Mouse (Mus musculus) left cerebral cortex, postnatal 36 days (tissue): Measurements from ENCODE around the gene Rpl10a. TPM values are rescaled to one million over a fixed set of nuclear protein-coding genes. Genes with fewer than 3 reads are reported as not detected.

Experiments
- DNase-seq, 2 experiments: peaks; one replicate each; pipeline ENCODE4 v3.0.0; 2021 to 2022; ENCODE audit warnings: low spot score in 2 of 2, mixed read lengths in 1 of 2
- intact Hi-C: fragments of 180-260 bp; cut with DNase I; formaldehyde crosslinking; loops from one replicate; pipeline ENCODE4 v1.15.1; 2025
- total RNA-seq, 2 experiments: library from RNA; stranded (reverse); gene quantifications; 2 replicates each; pipeline ENCODE4 v1.2.3; 2021

The Rpl10a gene
- total RNA-seq, result 100 to 1,000 TPM; 289 to 354 TPM

DNA sequence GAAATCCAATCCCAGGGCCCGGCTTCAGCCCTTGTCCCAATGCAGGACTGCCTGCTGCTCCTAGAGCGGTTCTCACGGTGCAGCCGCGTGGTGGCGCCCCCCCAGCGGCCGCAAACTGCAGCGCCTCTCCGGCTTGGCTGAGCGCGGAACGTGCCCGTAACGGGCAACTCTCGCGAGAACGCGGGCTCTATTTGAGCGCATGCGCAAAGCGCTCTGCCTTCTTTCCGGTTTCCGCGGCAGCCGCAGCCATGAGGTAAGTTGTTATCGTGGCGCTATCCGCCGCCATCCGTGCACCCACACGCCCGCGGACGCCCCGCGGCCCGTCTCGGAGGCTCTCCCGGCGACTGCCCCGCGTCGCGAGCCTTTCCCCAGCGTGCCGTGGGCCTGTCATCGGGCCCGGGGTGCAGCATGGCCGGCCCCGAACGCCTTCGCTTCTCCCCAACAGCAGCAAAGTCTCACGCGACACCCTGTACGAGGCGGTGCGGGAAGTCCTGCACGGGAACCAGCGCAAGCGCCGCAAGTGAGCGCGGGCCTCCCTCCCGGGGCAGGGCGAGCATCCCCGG is at the start of gene Rpl10a:
Gene Rpl10a, plus strand, starts transcription at position 106 of the 563 bp plus-strand sequence.
- intact Hi-C loops, result loop anchor here (1.0 to 5.0 kb wide), 3 partner anchors 15 to 194 kb away; partner anchors contain the start of gene Fance

DNA sequence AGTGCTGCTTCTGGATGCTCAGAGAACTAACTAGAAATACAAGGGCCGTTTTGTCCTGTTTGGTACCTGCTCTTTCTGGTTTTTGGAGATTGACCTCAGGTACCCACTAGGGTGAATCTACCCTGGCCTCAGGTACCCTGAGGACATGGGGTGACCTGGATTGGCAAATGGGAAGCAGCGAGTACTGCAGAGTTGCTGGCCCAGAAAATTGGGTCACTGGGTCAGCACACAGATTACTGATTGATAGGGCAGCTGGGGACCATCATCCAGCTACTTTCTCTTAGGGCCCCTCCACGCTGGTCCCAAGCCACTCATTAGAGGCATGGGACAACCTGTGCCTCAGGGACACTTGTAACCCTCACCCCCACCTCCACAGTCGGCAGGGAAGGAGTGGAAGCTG is 49.0 kb upstream of the Rpl10a start:
- intact Hi-C loops, result no loop called here
- DNase-seq, result no peak

More for the DNA sequence above, at the start of gene Rpl10a:
- DNase-seq, result peak; percentile 96 to 97

DNA sequence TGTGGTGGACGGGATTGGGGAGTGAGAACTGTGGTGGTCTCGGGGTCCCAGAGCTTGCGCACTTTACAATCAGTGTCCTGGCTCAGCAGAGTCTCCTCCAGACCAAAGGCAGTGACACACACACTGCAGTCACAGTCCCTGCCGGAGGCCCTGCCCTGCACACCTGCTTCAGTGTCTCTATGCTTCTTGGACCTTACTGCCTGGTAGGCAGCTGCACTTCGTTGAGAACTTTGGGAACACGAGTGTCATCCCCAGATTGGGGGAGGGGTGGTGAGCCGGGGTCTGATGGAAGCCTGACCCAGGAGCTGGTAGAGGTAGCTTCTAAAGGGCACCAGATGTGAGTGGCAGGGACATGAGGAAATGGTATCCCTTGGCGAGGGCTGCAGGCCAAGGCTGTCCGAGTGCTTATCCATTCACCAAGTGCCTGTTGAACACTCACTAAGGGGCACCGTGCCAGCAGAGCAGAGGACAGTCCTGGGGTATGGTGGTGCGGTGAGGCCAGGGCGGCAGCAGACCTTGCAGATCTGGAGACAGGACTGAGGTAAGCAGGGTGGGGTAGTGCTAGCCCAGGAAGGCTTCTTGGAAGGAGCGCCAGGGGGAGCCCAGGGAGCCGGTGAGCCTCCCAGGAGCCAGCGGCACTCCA is 48.4 kb upstream of the Rpl10a start:
- intact Hi-C loops, result no loop called here
- no peak for DNase-seq

DNA sequence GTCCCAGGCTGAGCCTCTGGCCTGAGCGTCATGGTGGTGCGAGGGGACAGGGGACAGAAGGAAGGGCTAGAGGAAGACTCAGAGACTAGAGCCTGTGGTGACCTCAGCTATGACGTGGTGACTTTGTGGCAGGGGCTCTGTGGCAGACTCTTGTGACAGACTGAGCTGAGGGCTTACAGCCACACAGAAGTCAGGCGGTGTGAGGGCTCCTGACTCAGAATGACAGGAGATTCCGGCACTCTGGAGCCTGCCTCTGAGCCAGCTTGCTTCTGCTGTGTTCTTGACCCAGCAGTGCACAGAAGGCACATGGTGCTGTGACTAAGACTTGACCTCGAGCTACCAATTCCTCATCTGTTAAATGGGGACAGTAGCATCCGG is 47.9 kb upstream of the Rpl10a start:
- intact Hi-C loops, result no loop called here
- no peak for DNase-seq

DNA sequence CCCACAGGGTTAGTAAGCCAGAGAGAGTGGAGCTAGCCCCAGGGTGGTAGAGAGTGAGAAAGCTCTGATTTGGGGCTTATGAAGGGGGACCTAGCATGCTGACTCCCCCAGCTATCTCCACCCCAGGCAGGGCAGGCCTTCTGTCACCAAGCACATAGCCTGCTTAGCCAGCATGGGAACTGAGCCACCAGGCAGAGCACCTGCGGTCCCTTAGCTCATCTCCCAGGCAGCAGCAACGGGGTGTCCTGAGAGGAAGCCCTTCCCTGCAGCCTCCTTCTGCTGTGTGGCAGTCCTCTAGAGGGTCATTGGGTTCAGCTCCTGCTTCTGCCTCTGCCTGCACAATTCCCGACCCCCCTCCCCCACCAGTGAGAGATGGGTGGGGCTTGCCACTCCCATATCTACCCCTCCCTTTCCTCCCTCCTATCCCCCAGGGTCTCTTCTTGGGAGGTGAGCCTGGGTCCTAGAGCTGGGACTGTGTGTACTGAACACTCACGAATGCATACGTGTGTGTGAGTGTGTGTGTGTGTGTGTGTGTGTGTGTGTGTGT is 47.4 kb upstream of the Rpl10a start:
- DNase-seq, result no peak
- intact Hi-C loops, result no loop called here

DNA sequence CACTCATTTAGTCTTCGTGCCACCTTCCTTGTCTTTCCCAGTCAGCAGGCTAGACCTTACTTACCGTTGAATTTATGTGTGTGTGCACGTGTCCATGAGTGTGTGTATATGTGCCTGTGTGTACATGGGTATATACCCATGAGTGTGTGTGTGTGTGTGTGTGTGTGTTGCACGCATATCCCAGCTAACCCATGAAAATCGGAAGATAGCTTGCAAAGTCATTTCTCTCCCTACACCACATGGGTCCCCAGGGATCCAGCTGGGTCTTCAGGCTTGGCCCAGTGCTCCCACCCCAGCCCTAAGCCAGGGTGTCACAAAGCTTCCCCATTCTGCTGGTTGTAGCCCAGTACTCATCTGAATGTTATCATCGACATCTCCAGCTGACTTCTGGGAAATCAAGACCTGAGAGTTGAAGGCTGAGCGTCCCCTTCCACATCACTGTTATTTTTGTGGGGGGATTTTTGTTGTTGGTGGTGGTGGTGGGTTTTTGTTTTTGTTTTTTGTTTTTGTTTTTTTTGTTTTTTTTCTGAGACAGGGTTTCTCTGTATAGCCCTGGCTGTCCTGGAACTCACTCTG is 46.3 kb upstream of the Rpl10a start:
- intact Hi-C loops, result no loop called here
- no peak for DNase-seq

DNA sequence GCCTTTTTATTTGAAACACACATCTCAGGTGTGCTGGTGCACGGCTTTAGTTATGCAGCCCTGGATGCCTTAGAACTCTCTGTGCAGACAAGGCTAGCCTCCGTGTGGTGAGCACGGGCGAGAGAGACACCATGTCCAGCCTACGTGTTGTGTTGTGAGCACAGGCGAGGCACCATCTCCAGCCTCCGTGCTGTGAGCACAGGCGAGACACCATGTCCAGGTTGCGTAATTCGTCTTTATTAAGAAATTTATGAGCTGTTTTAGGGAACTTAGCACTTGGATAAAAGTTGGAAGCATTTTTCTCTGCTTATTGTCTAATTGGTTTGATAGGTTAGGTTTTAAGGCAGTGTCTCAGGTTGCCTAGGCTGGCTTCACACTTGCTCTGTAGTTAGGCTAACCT is 45.1 kb upstream of the Rpl10a start:
- DNase-seq, result no peak
- intact Hi-C loops, result no loop called here

DNA sequence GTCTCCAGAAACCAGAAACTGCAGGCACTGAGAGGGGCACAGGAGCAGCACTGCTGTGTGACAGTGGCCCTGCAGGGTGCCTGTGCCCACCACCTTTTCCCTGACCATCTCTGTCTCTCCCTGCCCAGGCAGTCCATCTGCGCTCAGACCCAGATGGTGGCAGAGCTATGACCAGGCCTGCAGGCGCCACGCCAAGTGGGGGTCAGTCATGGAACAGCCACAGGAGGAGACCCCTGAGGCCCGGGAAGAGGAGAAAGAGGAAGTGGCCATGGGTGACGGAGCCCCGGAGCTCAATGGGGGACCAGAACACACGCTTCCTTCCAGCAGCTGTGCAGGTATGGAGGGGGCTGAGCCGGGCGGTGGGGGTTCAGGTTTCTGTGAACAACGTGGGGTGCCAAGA is 42.1 kb upstream of the Rpl10a start:
- no peak for DNase-seq
- intact Hi-C loops, result no loop called here

DNA sequence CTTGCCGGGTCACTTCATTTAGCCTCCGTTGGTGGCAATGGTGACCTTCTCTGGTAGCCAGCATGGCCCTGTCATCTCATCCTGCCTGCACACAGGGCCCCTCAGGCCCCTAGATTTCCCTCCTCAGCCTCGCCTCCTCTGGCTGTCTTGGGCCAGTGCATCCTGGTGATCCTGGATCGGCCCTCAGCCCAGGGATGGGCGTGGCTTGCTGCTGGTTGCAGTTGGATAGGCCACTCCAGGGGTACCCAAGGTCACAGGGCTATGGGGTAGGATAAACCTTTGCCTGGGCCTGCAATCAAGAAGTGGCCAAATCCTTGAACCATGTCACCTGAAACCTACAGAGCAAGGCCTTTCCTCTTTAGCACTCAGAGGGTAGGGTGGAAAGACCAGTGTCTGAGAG is 41.3 kb upstream of the Rpl10a start:
- no peak for DNase-seq
- intact Hi-C loops, result no loop called here

DNA sequence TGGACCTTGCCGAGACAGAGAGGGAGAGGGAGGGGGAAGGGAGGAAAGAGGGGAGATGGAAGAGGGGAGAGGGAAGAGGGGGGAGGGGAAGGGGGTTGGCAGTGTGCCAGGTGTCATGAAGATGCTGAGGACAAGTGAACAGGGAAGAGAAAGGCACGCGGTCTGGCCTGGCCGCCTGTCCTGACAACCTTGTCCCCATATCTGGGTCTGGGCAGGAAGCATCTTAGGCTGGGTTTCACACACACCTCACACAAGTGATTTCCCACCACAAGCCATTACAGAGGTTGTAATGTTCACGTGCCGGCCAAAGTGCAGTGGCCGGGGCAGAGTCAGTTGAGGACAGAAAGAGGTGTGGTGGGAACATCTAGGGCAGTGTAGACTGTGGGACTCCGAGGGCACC is 40.7 kb upstream of the Rpl10a start:
- intact Hi-C loops, result no loop called here
- DNase-seq, result no peak

DNA sequence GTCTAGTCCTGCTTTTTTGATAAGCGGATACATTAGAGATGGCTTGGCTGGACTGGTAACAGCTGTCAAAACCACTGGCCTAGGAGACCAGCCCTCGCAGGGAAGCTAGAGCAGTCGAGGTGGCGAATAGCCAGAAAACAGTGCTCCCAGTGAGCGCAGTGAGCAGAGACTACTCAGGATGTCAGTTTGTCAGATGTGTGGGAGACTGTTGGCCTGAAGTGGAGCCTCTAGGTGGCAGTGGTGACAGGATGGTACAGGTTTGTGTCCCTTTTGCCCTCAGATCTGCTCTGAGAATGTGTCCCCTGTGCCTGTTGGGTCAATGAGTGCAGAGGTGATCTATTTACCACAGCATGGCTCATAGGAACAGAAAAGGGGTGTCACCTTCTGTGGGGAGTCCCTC is 40.3 kb upstream of the Rpl10a start:
- DNase-seq, result no peak
- intact Hi-C loops, result no loop called here

DNA sequence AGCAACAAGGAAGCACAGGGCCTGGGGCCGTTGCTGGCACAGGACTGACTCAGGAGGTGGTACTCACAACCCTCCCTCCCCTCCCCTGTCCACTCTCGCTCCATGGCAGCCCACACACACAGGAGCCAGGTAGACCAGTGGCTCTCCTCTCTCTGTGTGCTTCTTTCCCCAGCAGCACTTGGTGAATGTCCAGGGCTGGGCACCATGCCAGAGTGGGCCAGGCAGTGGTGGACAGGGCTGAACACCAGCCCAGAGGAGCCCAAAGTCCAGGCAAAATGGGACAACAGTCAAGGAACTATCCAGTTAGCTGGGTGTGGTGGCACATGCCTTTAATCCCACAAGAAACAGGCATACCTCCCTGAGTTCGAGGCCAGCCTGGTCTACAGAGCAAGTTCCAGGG is 38.0 kb upstream of the Rpl10a start:
- intact Hi-C loops, result no loop called here
- no peak for DNase-seq

DNA sequence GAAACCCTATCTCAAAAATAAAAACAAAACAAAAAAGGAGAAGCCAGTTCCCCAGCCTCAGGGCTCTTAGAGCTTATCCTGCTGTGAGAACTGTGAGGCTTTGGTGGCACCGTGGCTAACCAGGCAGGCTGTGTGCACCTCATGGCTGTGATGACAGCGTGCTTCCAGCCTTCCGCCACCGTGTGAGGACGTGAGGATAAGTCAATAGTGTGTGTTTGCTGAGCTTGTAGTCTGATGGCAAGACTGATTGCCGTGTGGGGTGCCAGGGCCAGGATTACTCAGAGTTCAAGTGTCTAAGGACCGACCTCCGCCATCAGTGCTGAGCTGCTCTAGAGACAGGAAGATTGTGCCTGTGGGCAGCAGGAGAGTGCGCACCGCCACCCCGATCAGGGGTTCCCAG is 37.6 kb upstream of the Rpl10a start:
- DNase-seq, result no peak
- intact Hi-C loops, result no loop called here

DNA sequence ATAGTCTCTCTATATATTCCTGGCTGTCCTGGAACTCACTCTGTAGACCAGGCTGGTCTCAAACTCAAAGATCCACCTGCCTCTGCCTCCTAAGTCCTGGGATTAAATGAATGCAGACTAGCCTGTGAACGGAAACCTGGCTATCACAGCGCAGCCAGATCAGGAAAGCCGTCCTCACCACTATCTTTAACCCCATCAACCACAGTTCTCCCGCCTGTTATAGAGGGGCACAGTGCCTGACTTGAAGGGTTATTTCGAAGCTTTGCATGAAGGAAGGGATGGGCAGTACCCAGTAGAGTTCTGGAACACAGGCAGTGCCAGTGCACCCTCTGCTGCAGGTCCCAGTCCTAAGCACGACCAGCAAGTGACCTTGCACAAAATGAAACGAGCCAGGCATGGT is 36.9 kb upstream of the Rpl10a start:
- DNase-seq, result no peak
- intact Hi-C loops, result no loop called here

DNA sequence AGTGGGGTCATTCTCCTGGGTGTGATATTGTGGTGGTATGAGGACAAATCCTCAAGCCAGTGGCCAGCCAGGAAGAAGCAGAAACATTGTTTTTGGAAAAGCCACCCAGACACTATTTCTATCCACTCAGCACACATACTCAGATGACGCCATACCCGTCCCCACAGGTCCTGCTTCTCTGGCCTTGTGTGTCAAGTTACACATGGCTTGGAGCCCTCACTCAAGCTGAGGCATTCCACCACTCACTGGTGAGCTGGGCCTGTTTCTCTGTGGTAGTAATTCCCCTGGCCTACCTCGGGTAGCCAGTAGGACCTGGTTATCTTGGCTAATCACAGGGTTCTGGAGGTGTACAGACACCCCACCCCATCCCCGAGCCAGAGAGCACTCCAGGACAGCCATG is 34.6 kb upstream of the Rpl10a start:
- DNase-seq, result no peak
- intact Hi-C loops, result no loop called here

DNA sequence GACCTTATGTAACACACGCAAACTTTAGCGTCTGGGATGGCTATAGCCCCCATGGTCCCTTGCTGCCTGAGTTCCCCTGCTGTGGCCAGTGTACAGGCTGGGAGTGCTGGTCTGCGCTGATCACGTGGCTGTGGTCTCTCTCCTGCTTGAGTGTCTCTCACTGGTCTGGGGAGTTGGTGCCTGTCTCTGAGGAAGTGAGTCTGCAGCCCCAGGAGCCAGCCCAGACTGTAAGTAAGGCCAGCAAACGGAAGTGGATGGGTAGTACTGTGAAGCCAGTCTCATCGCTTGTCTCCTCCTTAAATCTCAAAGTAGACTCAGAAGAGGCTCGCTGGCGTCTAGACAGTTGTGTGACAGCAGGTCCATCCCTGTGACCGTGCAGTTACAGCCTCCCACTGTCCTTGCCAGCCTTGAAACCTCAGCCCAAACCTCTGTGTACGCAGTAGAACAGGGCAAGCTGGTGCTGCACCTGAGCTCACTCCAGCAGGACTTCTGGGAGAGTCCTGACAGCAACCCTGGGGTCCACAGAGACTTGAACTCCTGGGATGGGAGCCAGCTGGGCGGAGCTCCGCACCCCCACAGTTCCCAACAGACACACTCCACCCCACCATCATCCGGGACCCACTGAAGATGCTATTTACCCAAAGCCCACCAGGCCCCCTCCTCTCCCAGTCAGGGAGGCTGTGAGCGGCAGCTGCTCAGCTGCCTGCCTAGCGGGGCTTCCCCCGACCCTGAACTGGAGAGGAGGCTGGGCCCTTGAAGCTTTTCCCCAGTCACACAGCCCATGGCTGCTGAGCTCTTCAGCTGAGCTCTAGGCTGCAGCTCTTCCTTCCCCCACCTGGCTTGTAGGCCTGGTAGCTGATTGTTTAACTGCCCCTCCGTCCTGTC is 33.6 kb upstream of the Rpl10a start:
- intact Hi-C loops, result no loop called here
- DNase-seq, result no peak

DNA sequence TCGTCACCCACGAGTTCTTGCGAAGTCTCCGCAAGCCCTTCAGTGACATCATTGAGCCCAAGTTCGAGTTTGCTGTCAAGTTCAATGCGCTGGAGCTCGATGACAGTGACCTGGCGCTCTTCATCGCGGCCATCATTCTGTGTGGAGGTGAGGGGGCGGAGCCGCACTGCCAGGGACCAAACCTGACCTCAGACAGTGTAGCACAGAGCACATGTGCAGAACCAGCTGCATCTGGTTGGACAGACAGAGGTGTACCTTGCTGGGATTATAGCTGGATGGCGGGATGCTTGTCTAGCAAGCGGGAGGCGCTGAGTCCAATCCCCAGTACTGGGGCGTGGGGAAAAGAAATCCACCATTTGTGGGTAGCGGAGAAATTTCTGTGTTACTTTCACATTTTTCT is 29.4 kb upstream of the Rpl10a start:
- intact Hi-C loops, result no loop called here
- no peak for DNase-seq

DNA sequence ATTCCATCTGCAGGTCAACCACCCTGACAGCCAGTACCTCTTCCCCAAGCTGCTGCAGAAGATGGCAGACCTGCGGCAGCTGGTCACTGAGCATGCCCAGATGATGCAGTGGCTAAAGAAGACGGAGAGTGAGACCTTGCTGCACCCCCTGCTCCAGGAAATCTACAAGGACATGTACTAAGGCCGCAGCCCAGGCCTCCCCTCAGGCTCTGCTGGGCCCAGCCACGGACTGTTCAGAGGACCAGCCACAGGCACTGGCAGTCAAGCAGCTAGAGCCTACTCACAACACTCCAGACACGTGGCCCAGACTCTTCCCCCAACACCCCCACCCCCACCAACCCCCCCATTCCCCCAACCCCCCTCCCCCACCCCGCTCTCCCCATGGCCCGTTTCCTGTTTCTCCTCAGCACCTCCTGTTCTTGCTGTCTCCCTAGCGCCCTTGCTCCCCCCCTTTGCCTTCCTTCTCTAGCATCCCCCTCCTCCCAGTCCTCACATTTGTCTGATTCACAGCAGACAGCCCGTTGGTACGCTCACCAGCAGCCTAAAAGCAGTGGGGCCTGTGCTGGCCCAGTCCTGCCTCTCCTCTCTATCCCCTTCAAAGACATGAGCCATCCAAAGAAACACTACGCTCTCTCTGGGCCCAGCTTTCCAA is 28.5 kb upstream of the Rpl10a start:
- intact Hi-C loops, result no loop called here
- no peak for DNase-seq

DNA sequence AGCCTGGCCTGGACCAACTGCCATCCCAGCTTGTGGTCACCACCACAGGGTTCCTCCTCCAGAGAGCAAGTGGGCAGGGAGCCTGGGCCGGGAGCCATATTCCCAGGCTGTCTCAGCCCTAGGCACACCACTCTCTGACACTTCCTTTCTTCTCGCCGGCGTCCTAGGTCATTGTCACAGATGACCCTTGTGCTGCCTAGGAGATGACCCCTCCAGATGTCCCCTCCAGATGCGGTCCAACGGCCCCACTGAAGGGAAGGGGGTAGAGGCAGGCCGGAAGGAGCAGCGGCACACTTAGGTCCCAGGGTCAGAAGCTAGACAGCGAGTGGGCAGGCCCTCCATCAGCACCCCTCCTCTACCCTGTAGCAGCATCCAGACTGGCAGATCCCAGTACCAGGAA is 27.9 kb upstream of the Rpl10a start:
- no peak for DNase-seq
- intact Hi-C loops, result no loop called here

DNA sequence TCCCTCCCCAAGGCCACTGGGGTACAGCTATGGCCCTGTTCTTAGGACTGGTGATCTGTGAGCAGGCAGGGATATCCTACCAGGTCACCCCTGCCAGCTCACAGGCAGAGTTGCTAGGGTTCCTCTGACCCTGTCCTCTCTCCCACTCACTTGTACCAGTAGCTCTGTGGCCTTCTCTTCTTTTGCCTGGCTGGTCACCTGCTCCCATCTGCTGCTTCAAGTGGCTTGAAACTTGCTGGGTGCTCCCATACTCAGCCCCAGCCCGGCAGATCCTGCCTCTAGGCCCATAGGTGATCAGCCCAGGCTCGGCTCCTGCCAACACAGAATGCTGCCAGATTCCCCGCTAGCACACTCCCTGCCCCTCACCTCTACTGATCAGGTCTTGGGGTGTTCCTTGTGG is 27.4 kb upstream of the Rpl10a start:
- intact Hi-C loops, result no loop called here
- no peak for DNase-seq
